Mouse (Mus musculus) 3134 (cell line): ENCODE measurements around the gene Xlr3a.
"Not testable (repeated sequence)": the region's sequence is repeated elsewhere in the genome, so short reads cannot be mapped to it uniquely, and the experiment has no call there.

Experiments used
- DNase-seq: peaks from one replicate; pipeline ENCODE4 v3.0.0-alpha.2; 2011; ENCODE audit warnings: low spot score; ENCODE audit not compliant: insufficient read length; ENCODE audit errors: extremely low read depth

The Xlr3a gene

GRCm38 (mm10) chrX:73096941-73097508, at the start of gene Xlr3a:
TSS of gene Xlr3a (minus strand) at chrX:73097095.
- peak; percentile 41 for DNase-seq

- not testable (repeated sequence) for DNase-seq
Observed at GRCm38 (mm10) chrX:73143218-73143618, 46.3 kb upstream of the Xlr3a start.

GRCm38 (mm10) chrX:73122859-73123829, 26.2 kb upstream of the Xlr3a start:
- DNase-seq: not testable (repeated sequence)

GRCm38 (mm10) chrX:73116747-73117146, 19.9 kb upstream of the Xlr3a start, which contains the start of gene Gm14685:
TSS of gene Gm14685 (plus strand) at chrX:73117047.
- DNase-seq: not testable (repeated sequence)

- DNase-seq: not testable (repeated sequence)
Observed at GRCm38 (mm10) chrX:73082267-73083055, 14.4 kb downstream of the Xlr3a start, which contains the start of gene Xlr4a. TSS of gene Xlr4a (minus strand) at chrX:73082478.

- not testable (repeated sequence) for DNase-seq
Observed at GRCm38 (mm10) chrX:73066765-73067312, 30.1 kb downstream of the Xlr3a start.

GRCm38 (mm10) chrX:73064415-73064793, 32.5 kb downstream of the Xlr3a start, which contains the start of gene Pnma3:
TSS of gene Pnma3 (plus strand) at chrX:73064787.
- DNase-seq: no peak

- no peak for DNase-seq
Observed at GRCm38 (mm10) chrX:73063512-73064414, 33.1 kb downstream of the Xlr3a start.

- DNase-seq: no peak
Observed at GRCm38 (mm10) chrX:73062323-73062722, 34.6 kb downstream of the Xlr3a start.

- DNase-seq: no peak
Observed at GRCm38 (mm10) chrX:73061528-73061927, 35.4 kb downstream of the Xlr3a start.

GRCm38 (mm10) chrX:73053860-73054563, 42.9 kb downstream of the Xlr3a start:
- peak; percentile 76 for DNase-seq

GRCm38 (mm10) chrX:73039666-73040065, 57.2 kb downstream of the Xlr3a start:
- peak; percentile 41 for DNase-seq

GRCm38 (mm10) chrX:73038831-73039230, 58.1 kb downstream of the Xlr3a start:
- no peak for DNase-seq

- DNase-seq: no peak
Observed at GRCm38 (mm10) chrX:73037003-73037402, 59.9 kb downstream of the Xlr3a start, which contains the start of gene Pnma5. TSS of gene Pnma5 (minus strand) at chrX:73037103.
